Mouse (Mus musculus): ENCODE measurements at regions not wholly inside any gene's neighbourhood (a gene's known extent, or its start where the extent isn't known, plus 50 kb on each side); places are given as distances from the start of the nearest gene placed in this dataset.

GRCm38 (mm10) chr13:107458730-107459129 is 436.8 kb upstream of the Kif2a start:
- Histone ChIP-seq H3K27ac (replicated peaks) (no peak overlapping the region), H3K4me2 (replicated peaks) (no peak overlapping the region), H3K27me3 (peaks cover 2% of the 10 kb centered on the region; the same call in 1 of the 2 replicates), H3K4me3 (replicated peaks) (no peak overlapping the region), H3K4me1 (no peaks in the 10 kb centered on the region), H3K9me3 (replicated peaks) (no peaks in the 10 kb centered on the region), H3K36me3 (no peaks in the 10 kb centered on the region), H3K9ac (no peak overlapping the region)
- WGBS: 76% methylated on average over 4 of the region's 4 CpGs
- no peak for ATAC-seq (ENCODE audit: insufficient number of reproducible peaks, low FRiP score, low TSS enrichment, low read depth)

- Histone ChIP-seq H3K4me1 (no peaks in the 10 kb centered on the region), H3K36me3 (no peaks in the 10 kb centered on the region), H3K4me2 (replicated peaks) (no peak overlapping the region), H3K27ac (replicated peaks) (no peak overlapping the region), H3K4me3 (replicated peaks) (no peak overlapping the region), H3K9ac (no peak overlapping the region), H3K9me3 (replicated peaks) (no peaks in the 10 kb centered on the region), H3K27me3 (peaks cover 2% of the 10 kb centered on the region; the same call in 1 of the 2 replicates)
- ATAC-seq (ENCODE audit: insufficient number of reproducible peaks, low FRiP score, low TSS enrichment, low read depth): no peak
- WGBS: 87% methylated on average over 10 of the region's 10 CpGs
Observed at GRCm38 (mm10) chr13:107457270-107457669, 435.3 kb upstream of the Kif2a start.

DNA sequence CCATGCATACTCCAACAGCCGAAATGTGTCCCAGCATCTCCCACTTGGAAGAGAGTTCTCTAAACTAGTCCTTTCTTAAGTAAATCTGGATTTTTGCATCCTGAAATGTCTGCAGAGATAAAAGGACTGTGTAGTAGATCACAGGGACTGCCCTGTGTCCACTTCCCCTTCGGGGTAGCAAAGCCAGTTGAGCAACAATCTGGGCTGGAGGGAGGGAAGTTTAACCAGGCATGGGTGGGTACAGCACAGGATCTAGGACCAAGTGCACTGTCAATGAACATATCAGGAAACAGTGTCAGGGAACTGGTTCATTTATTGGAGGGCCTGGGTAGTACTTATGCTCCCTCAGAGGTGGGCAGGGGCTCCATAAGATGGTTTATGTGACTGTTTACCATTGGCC is 434.5 kb upstream of the Kif2a start:
- WGBS: 85% methylated on average over 2 of the region's 2 CpGs
- ATAC-seq (ENCODE audit: insufficient number of reproducible peaks, low FRiP score, low TSS enrichment, low read depth): no peak
- no peak overlapping the region for H3K9ac ChIP-seq
- no peak overlapping the region for H3K4me2 ChIP-seq (replicated peaks)
- no peaks in the 10 kb centered on the region for H3K36me3 ChIP-seq
- peaks cover 2% of the 10 kb centered on the region; the same call in 1 of the 2 replicates for H3K27me3 ChIP-seq
- no peaks in the 10 kb centered on the region for H3K9me3 ChIP-seq (replicated peaks)
- H3K4me3 ChIP-seq (replicated peaks): no peak overlapping the region
- H3K4me1 ChIP-seq: no peaks in the 10 kb centered on the region
- no peak overlapping the region for H3K27ac ChIP-seq (replicated peaks)

- H3K9ac ChIP-seq: no peak overlapping the region
- H3K27ac ChIP-seq (replicated peaks): no peak overlapping the region
- H3K36me3 ChIP-seq: no peaks in the 10 kb centered on the region
- no peaks in the 10 kb centered on the region for H3K27me3 ChIP-seq
- H3K4me2 ChIP-seq (replicated peaks): no peak overlapping the region
- ATAC-seq (ENCODE audit: insufficient number of reproducible peaks, low FRiP score, low TSS enrichment, low read depth): no peak
- H3K4me1 ChIP-seq: no peaks in the 10 kb centered on the region
- H3K4me3 ChIP-seq (replicated peaks): no peak overlapping the region
- no peaks in the 10 kb centered on the region for H3K9me3 ChIP-seq (replicated peaks)
- WGBS: 66% methylated on average over 11 of the region's 11 CpGs
Observed at GRCm38 (mm10) chr13:107449598-107450179, 427.8 kb upstream of the Kif2a start.

DNA sequence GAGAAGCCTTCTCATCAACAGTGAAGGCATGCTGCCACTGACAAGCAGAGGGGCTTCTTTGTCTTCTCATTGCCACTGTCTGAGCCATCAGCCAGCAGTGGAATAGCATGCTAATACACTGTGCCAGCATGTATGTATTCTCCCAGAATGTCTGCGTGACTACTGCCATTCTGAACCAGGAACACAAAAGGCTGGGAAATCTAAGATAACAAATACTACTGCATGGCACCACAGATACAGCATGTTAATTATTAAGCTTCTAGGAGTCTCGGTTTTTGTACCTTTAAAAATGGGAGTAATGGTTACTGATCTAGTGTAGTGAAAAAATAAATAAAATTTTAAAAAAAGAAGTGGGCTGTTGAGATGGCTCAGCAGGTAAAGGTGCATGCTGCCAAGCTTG is 425.9 kb upstream of the Kif2a start:
- no peak overlapping the region for H3K4me3 ChIP-seq (replicated peaks)
- ATAC-seq (ENCODE audit: insufficient number of reproducible peaks, low FRiP score, low TSS enrichment, low read depth): no peak
- H3K27ac ChIP-seq (replicated peaks): no peak overlapping the region
- H3K36me3 ChIP-seq: no peaks in the 10 kb centered on the region
- H3K4me1 ChIP-seq: no peaks in the 10 kb centered on the region
- H3K9me3 ChIP-seq (replicated peaks): no peaks in the 10 kb centered on the region
- no peak overlapping the region for H3K4me2 ChIP-seq (replicated peaks)
- 88% methylated on average over 2 of the region's 2 CpGs for WGBS
- H3K27me3 ChIP-seq: no peaks in the 10 kb centered on the region
- H3K9ac ChIP-seq: no peak overlapping the region

- no peak overlapping the region for H3K27ac ChIP-seq (replicated peaks)
- no peak for ATAC-seq (ENCODE audit: insufficient number of reproducible peaks, low FRiP score, low TSS enrichment, low read depth)
- H3K36me3 ChIP-seq: no peaks in the 10 kb centered on the region
- H3K4me2 ChIP-seq (replicated peaks): no peak overlapping the region
- H3K4me1 ChIP-seq: no peaks in the 10 kb centered on the region
- no peak overlapping the region for H3K4me3 ChIP-seq (replicated peaks)
- no peaks in the 10 kb centered on the region for H3K27me3 ChIP-seq
- WGBS: 82% methylated on average over 3 of the region's 3 CpGs
- no peaks in the 10 kb centered on the region for H3K9me3 ChIP-seq (replicated peaks)
- no peak overlapping the region for H3K9ac ChIP-seq
Observed at GRCm38 (mm10) chr13:107419363-107420155, 397.6 kb upstream of the Kif2a start.

- no peaks in the 10 kb centered on the region for H3K36me3 ChIP-seq
- no peak for ATAC-seq (ENCODE audit: insufficient number of reproducible peaks, low FRiP score, low TSS enrichment, low read depth)
- H3K27me3 ChIP-seq: no peaks in the 10 kb centered on the region
- no peaks in the 10 kb centered on the region for H3K4me1 ChIP-seq
- H3K9ac ChIP-seq: no peak overlapping the region
- no peak overlapping the region for H3K4me2 ChIP-seq (replicated peaks)
- no peak overlapping the region for H3K4me3 ChIP-seq (replicated peaks)
- H3K9me3 ChIP-seq (replicated peaks): no peaks in the 10 kb centered on the region
- H3K27ac ChIP-seq (replicated peaks): no peak overlapping the region
Observed at GRCm38 (mm10) chr13:107410267-107410666, 388.3 kb upstream of the Kif2a start.

DNA sequence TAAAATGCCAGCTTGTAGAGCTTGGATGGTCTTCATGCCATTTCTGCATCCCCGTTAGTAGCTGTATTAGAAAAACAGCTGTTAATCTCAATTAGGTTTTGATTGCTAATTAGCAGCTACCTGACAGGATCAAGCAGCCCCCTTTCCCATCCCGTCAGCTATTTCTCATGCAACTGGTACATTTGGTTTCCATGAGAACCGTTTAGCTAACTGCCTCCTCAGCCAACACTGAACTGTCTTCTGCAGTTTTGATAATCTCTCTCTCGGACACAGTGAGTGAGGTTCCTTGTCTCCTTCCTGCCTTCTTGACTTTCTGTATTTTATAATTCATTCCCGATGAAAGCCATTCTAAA is 385.7 kb upstream of the Kif2a start:
- WGBS: 75% methylated on average over 5 of the region's 5 CpGs
- no peak overlapping the region for H3K9ac ChIP-seq
- no peaks in the 10 kb centered on the region for H3K4me1 ChIP-seq
- H3K4me2 ChIP-seq (replicated peaks): no peak overlapping the region
- no peaks in the 10 kb centered on the region for H3K36me3 ChIP-seq
- H3K9me3 ChIP-seq (replicated peaks): no peaks in the 10 kb centered on the region
- H3K27ac ChIP-seq (replicated peaks): no peak overlapping the region
- H3K27me3 ChIP-seq: no peaks in the 10 kb centered on the region
- H3K4me3 ChIP-seq (replicated peaks): no peak overlapping the region
- no peak for ATAC-seq (ENCODE audit: insufficient number of reproducible peaks, low FRiP score, low TSS enrichment, low read depth)

- WGBS: 80% methylated on average over 5 of the region's 5 CpGs
- H3K27ac ChIP-seq (replicated peaks): no peak overlapping the region
- no peaks in the 10 kb centered on the region for H3K4me1 ChIP-seq
- H3K9me3 ChIP-seq (replicated peaks): no peaks in the 10 kb centered on the region
- no peak for ATAC-seq (ENCODE audit: insufficient number of reproducible peaks, low FRiP score, low TSS enrichment, low read depth)
- H3K36me3 ChIP-seq: no peaks in the 10 kb centered on the region
- H3K27me3 ChIP-seq: no peaks in the 10 kb centered on the region
- H3K4me3 ChIP-seq (replicated peaks): no peak overlapping the region
- H3K9ac ChIP-seq: no peak overlapping the region
- no peak overlapping the region for H3K4me2 ChIP-seq (replicated peaks)
Observed at GRCm38 (mm10) chr13:107406977-107407673, 385.2 kb upstream of the Kif2a start.

GRCm38 (mm10) chr13:107398621-107399363 is 376.9 kb upstream of the Kif2a start:
- H3K4me3 ChIP-seq (replicated peaks): no peak overlapping the region
- no peak overlapping the region for H3K4me2 ChIP-seq (replicated peaks)
- H3K27me3 ChIP-seq: no peaks in the 10 kb centered on the region
- no peaks in the 10 kb centered on the region for H3K36me3 ChIP-seq
- no peaks in the 10 kb centered on the region for H3K4me1 ChIP-seq
- H3K27ac ChIP-seq (replicated peaks): no peak overlapping the region
- H3K9ac ChIP-seq: no peak overlapping the region
- 51% methylated on average over 8 of the region's 8 CpGs for WGBS
- H3K9me3 ChIP-seq (replicated peaks): no peaks in the 10 kb centered on the region
- ATAC-seq (ENCODE audit: insufficient number of reproducible peaks, low FRiP score, low TSS enrichment, low read depth): no peak

DNA sequence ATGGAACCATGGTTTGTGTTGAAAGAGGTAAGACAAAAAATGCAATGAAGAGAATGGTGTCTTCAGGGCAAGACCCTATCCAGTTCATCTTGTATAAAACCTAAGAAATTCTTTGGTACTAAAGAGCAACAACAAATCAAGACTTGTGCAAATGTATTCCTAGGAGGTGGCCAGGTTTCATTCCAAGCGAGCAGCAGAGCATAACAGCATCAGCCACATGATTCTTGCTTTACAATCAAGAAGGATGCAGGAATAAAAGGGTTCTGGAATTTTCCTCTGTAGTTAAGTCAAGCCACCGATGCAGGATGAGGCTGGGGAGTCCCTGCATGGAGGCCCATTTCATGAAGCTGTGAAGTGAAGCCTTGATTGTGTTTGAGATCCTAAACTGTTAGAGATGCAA is 374.1 kb upstream of the Kif2a start:
- Histone ChIP-seq H3K4me3 (replicated peaks) (no peak overlapping the region), H3K27ac (replicated peaks) (no peak overlapping the region), H3K27me3 (no peaks in the 10 kb centered on the region), H3K4me1 (no peaks in the 10 kb centered on the region), H3K9ac (no peak overlapping the region), H3K36me3 (no peaks in the 10 kb centered on the region), H3K4me2 (replicated peaks) (no peak overlapping the region), H3K9me3 (replicated peaks) (no peaks in the 10 kb centered on the region)
- WGBS: 83% methylated on average over 2 of the region's 2 CpGs
- ATAC-seq (ENCODE audit: insufficient number of reproducible peaks, low FRiP score, low TSS enrichment, low read depth): no peak
